Mouse (Mus musculus) small intestine, adult 2 months (tissue): ENCODE measurements around the gene Rps6kc1.

ENCODE experiments used
- CTCF ChIP-seq: fragments of 200-500 bp; IDR thresholded peaks from 2 replicates; pipeline ENCODE4 v1.5.1; 2012; ENCODE audit warnings: low read depth, mild to moderate bottlenecking, control low read depth, inconsistent platforms, low read length, moderate library complexity, mixed read lengths; ENCODE audit not compliant: insufficient replicate concordance, insufficient read length; ENCODE audit errors: extremely low read depth
- POLR2A ChIP-seq: fragments of 200-500 bp; IDR thresholded peaks from 2 replicates; pipeline ENCODE4 v1.6.1; 2012; ENCODE audit warnings: low read depth, mild to moderate bottlenecking, control low read depth, inconsistent platforms, low read length, moderate library complexity

GRCm38 (mm10) chr1:190881422-190881821 is 30.1 kb downstream of the Rps6kc1 start:
- TF ChIP-seq CTCF (peak; percentile 63; the same call in 1 of the 2 replicates), POLR2A (no peak)
